Mouse (Mus musculus): Measurements from ENCODE around the gene Nagk. TPM values are rescaled to one million over a fixed set of nuclear protein-coding genes. Genes with fewer than 3 reads are reported as not detected.
"Not testable (repeated sequence)": the region's sequence is repeated elsewhere in the genome, so short reads cannot be mapped to it uniquely, and the experiment has no call there.

The Nagk gene
- polyA plus RNA-seq, 1 experiment from 2014 or later = 54.1 TPM

- WGBS = under 1% methylated on average over 45 of the region's 45 CpGs
- H3K36me3 ChIP-seq = peaks cover 31% of the 10 kb centered on the region
- H3K9me3 ChIP-seq (replicated peaks) = no peaks in the 10 kb centered on the region
- H3K4me1 ChIP-seq = peaks cover 23% of the 10 kb centered on the region
- H3K27ac ChIP-seq = peak within 1 kb of the TSS; percentile 96
- peak within 1 kb of the TSS; percentile 81 for H3K9ac ChIP-seq
- H3K4me3 ChIP-seq (replicated peaks) = peak within 1 kb of the TSS; percentile 65
- ATAC-seq (replicated peaks; ENCODE audit: low FRiP score) = peak; percentile 96
- no peaks in the 10 kb centered on the region for H3K27me3 ChIP-seq
- peak within 1 kb of the TSS; percentile 73 for H3K4me2 ChIP-seq
Observed at GRCm38 (mm10) chr6:83775638-83776293, 19.0 kb upstream of the Nagk start, which contains the start of gene Tex261. Gene Tex261, minus strand, starts transcription at chr6:83775813.

- Histone ChIP-seq H3K27me3 (no peaks in the 10 kb centered on the region), H3K9me3 (replicated peaks) (no peaks in the 10 kb centered on the region), H3K4me1 (peaks cover 23% of the 10 kb centered on the region), H3K9ac (no peak overlapping the region), H3K4me3 (replicated peaks) (no peak overlapping the region), H3K27ac (no peak overlapping the region), H3K4me2 (no peak overlapping the region), H3K36me3 (peaks cover 6% of the 10 kb centered on the region; the same call in 1 of the 2 replicates)
- 73% methylated on average over 7 of the region's 7 CpGs for WGBS
- ATAC-seq (replicated peaks; ENCODE audit: low FRiP score) = no peak
Observed at GRCm38 (mm10) chr6:83778306-83778705, 16.5 kb upstream of the Nagk start.

- WGBS = 4% methylated on average over 5 of the region's 5 CpGs
- Histone ChIP-seq H3K27ac (no peak overlapping the region), H3K36me3 (no peaks in the 10 kb centered on the region), H3K9ac (no peak overlapping the region), H3K4me2 (no peak overlapping the region), H3K9me3 (replicated peaks) (no peaks in the 10 kb centered on the region), H3K27me3 (no peaks in the 10 kb centered on the region), H3K4me3 (replicated peaks) (no peak overlapping the region), H3K4me1 (peaks cover 16% of the 10 kb centered on the region)
- ATAC-seq (replicated peaks; ENCODE audit: low FRiP score) = no peak
Observed at GRCm38 (mm10) chr6:83779026-83779425, 15.8 kb upstream of the Nagk start.

- no peak for ATAC-seq (replicated peaks; ENCODE audit: low FRiP score)
- no peak overlapping the region for H3K9ac ChIP-seq
- WGBS = 69% methylated on average over 3 of the region's 3 CpGs
- no peak overlapping the region for H3K4me3 ChIP-seq (replicated peaks)
- H3K27me3 ChIP-seq = no peaks in the 10 kb centered on the region
- H3K9me3 ChIP-seq (replicated peaks) = no peaks in the 10 kb centered on the region
- H3K36me3 ChIP-seq = no peaks in the 10 kb centered on the region
- H3K4me2 ChIP-seq = no peak overlapping the region
- peaks cover 15% of the 10 kb centered on the region for H3K4me1 ChIP-seq
- no peak overlapping the region for H3K27ac ChIP-seq
Observed at GRCm38 (mm10) chr6:83786426-83786825, 8.4 kb upstream of the Nagk start.

GRCm38 (mm10) chr6:83788554-83788953 lies 6.2 kb upstream of the Nagk start:
- peaks cover 15% of the 10 kb centered on the region for H3K4me1 ChIP-seq
- 52% methylated on average over 7 of the region's 7 CpGs for WGBS
- no peaks in the 10 kb centered on the region for H3K27me3 ChIP-seq
- H3K9me3 ChIP-seq (replicated peaks) = no peaks in the 10 kb centered on the region
- no peak overlapping the region for H3K4me2 ChIP-seq
- peak; percentile 81 for ATAC-seq (replicated peaks; ENCODE audit: low FRiP score)
- no peaks in the 10 kb centered on the region for H3K36me3 ChIP-seq
- H3K27ac ChIP-seq = peak overlapping the region; percentile 63
- no peak overlapping the region for H3K4me3 ChIP-seq (replicated peaks)
- no peak overlapping the region for H3K9ac ChIP-seq

GRCm38 (mm10) chr6:83790533-83790932 lies 4.2 kb upstream of the Nagk start:
- 88% methylated on average over 5 of the region's 5 CpGs for WGBS
- H3K9me3 ChIP-seq (replicated peaks); ATAC-seq (replicated peaks; ENCODE audit: low FRiP score): not testable (repeated sequence)

GRCm38 (mm10) chr6:83791251-83791890 lies 3.4 kb upstream of the Nagk start:
- Histone ChIP-seq H3K36me3 (no peaks in the 10 kb centered on the region), H3K27me3 (no peaks in the 10 kb centered on the region), H3K9ac (no peak overlapping the region), H3K27ac (no peak overlapping the region), H3K9me3 (replicated peaks) (no peaks in the 10 kb centered on the region), H3K4me2 (no peak overlapping the region), H3K4me1 (peaks cover 27% of the 10 kb centered on the region), H3K4me3 (replicated peaks) (no peak overlapping the region)
- ATAC-seq (replicated peaks; ENCODE audit: low FRiP score) = no peak
- WGBS = 62% methylated on average over 4 of the region's 4 CpGs

More at GRCm38 (mm10) chr6:83790533-83790932, 4.2 kb upstream of the Nagk start:
- H3K27ac ChIP-seq; H3K4me2 ChIP-seq; H3K9ac ChIP-seq; H3K4me3 ChIP-seq (replicated peaks); H3K36me3 ChIP-seq; H3K27me3 ChIP-seq: not testable (repeated sequence)
- peaks cover 24% of the 10 kb centered on the region for H3K4me1 ChIP-seq

GRCm38 (mm10) chr6:83795492-83795900 lies 714 bp downstream of the Nagk start:
- Histone ChIP-seq H3K9ac (peak overlapping the region; percentile 52), H3K4me1 (peaks cover 12% of the 10 kb centered on the region), H3K4me3 (replicated peaks) (peak overlapping the region; percentile 77), H3K36me3 (peaks cover 6% of the 10 kb centered on the region), H3K27ac (peak overlapping the region; percentile 97), H3K4me2 (peak overlapping the region; percentile 92), H3K9me3 (replicated peaks) (no peaks in the 10 kb centered on the region), H3K27me3 (no peaks in the 10 kb centered on the region)
- WGBS = 4% methylated on average over 13 of the region's 13 CpGs
- ATAC-seq (replicated peaks; ENCODE audit: low FRiP score) = no peak; the same call in 1 of the 2 replicates

GRCm38 (mm10) chr6:83796686-83797085 lies 1.9 kb downstream of the Nagk start:
- H3K9me3 ChIP-seq (replicated peaks) = no peaks in the 10 kb centered on the region
- H3K27me3 ChIP-seq = no peaks in the 10 kb centered on the region
- 63% methylated on average over 3 of the region's 3 CpGs for WGBS
- H3K4me3 ChIP-seq (replicated peaks) = no peak overlapping the region
- H3K36me3 ChIP-seq = peaks cover 18% of the 10 kb centered on the region
- no peak for ATAC-seq (replicated peaks; ENCODE audit: low FRiP score)
- peaks cover 12% of the 10 kb centered on the region for H3K4me1 ChIP-seq
- no peak overlapping the region for H3K4me2 ChIP-seq
- H3K9ac ChIP-seq = no peak overlapping the region
- H3K27ac ChIP-seq = no peak overlapping the region

GRCm38 (mm10) chr6:83802033-83802432 lies 7.3 kb downstream of the Nagk start:
- no peak overlapping the region for H3K9ac ChIP-seq
- no peak overlapping the region for H3K4me3 ChIP-seq (replicated peaks)
- no peaks in the 10 kb centered on the region for H3K9me3 ChIP-seq (replicated peaks)
- 93% methylated on average over 5 of the region's 5 CpGs for WGBS
- H3K36me3 ChIP-seq = peaks cover 54% of the 10 kb centered on the region
- no peak overlapping the region for H3K27ac ChIP-seq
- H3K4me2 ChIP-seq = no peak overlapping the region
- H3K27me3 ChIP-seq = no peaks in the 10 kb centered on the region
- no peak for ATAC-seq (replicated peaks; ENCODE audit: low FRiP score)
- H3K4me1 ChIP-seq = no peaks in the 10 kb centered on the region

- Histone ChIP-seq H3K36me3 (peaks cover 62% of the 10 kb centered on the region), H3K27ac (no peak overlapping the region), H3K9me3 (replicated peaks) (no peaks in the 10 kb centered on the region), H3K4me1 (no peaks in the 10 kb centered on the region), H3K27me3 (no peaks in the 10 kb centered on the region), H3K9ac (no peak overlapping the region), H3K4me3 (replicated peaks) (no peak overlapping the region), H3K4me2 (no peak overlapping the region)
- 92% methylated on average over 3 of the region's 3 CpGs for WGBS
- no peak for ATAC-seq (replicated peaks; ENCODE audit: low FRiP score)
Observed at GRCm38 (mm10) chr6:83802846-83803245, 8.1 kb downstream of the Nagk start.

GRCm38 (mm10) chr6:83815801-83816200 lies 21.0 kb downstream of the Nagk start:
- H3K9ac ChIP-seq = no peak overlapping the region
- peaks cover 50% of the 10 kb centered on the region for H3K36me3 ChIP-seq
- H3K4me1 ChIP-seq = no peaks in the 10 kb centered on the region
- ATAC-seq (replicated peaks; ENCODE audit: low FRiP score) = no peak
- no peak overlapping the region for H3K27ac ChIP-seq
- no peak overlapping the region for H3K4me3 ChIP-seq (replicated peaks)
- WGBS = 94% methylated on average over 3 of the region's 3 CpGs
- H3K9me3 ChIP-seq (replicated peaks) = no peaks in the 10 kb centered on the region
- no peak overlapping the region for H3K4me2 ChIP-seq
- H3K27me3 ChIP-seq = no peaks in the 10 kb centered on the region

All from kidney, embryonic 15.5 days (tissue).